Mouse (Mus musculus): ENCODE measurements around the gene Cntn2. TPM values are rescaled to one million over a fixed set of nuclear protein-coding genes. Genes with fewer than 3 reads are reported as not detected.

The Cntn2 gene
- 51.9 and 55.8 TPM in 2 replicates for polyA plus RNA-seq (2012; rRNA removed)

DNA sequence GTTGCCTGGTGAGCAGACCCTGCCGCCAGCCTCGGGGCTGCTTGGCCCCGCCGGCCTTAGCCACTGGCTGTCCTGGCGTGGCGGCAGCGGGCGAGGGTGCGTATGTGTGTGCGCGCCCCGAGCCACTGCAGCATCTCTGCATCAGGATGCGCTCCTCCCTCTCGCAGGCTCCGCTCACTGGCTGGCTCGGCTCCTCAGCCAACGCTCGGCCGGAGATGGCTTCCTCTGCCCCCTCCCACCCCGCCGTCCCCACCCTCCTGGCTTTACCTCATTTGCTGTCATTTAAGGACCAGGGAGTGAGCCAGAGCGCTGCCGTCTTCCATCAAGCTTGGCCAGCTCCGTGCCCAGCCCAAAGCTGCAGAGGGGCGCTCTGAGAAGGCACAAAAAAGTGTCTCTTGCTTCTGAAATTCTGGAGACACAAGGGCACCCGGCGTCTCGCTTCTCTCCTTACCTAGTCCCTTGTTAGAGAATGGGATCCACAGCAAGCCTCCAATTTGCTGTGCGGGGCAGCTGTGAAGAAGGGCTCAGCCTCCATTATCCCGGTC is at the start of gene Cntn2:
TSS of gene Cntn2 (minus strand) at position 495 of the 545 bp plus-strand sequence.
- H3K4me3 ChIP-seq (ENCODE audit: insufficient read depth, low read length): peak within 1 kb of the TSS; percentile 66
- 0 out of 2 replicates have a peak, but pooled peaks cover 5% of the 10 kb centered on the region for H3K4me1 ChIP-seq (ENCODE audit: control insufficient read depth, insufficient read depth, low read length)
- H3K27ac ChIP-seq (ENCODE audit: insufficient read depth, low read length): peak within 1 kb of the TSS; percentile 76
- TF ChIP-seq POLR2A (IDR thresholded peaks at IDR 0.05; ENCODE audit: extremely low read depth, insufficient read depth, low read length) (peak; percentile 84), CTCF (IDR thresholded peaks at IDR 0.05; ENCODE audit: extremely low read depth, insufficient read depth, low read length) (no peak)

DNA sequence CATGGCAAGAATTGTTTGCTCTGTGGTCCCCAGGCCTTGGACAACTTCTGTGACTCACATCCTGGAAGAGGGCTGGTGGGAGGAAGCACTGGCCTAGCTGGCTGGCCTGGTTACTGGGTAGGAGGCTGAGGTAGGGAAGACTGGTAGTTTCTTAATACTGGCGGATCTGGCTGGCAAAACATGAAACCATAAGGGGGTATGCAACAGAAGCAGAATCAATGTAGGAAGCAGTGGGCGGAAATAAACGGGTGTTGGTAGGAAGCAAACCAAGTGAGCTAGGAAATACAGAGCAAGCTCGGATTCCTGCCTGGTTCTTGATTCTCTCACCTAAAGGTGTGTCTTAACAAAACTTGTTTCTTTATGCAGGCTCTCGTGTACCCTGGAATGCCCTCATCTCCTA is 49.1 kb upstream of the Cntn2 start:
- H3K4me3 ChIP-seq (ENCODE audit: insufficient read depth, low read length): no peak overlapping the region
- H3K4me1 ChIP-seq (ENCODE audit: control insufficient read depth, insufficient read depth, low read length): peaks cover 4% of the 10 kb centered on the region
- no peak overlapping the region for H3K27ac ChIP-seq (ENCODE audit: insufficient read depth, low read length)
- TF ChIP-seq POLR2A (IDR thresholded peaks at IDR 0.05; ENCODE audit: extremely low read depth, insufficient read depth, low read length) (no peak), CTCF (IDR thresholded peaks at IDR 0.05; ENCODE audit: extremely low read depth, insufficient read depth, low read length) (no peak)

DNA sequence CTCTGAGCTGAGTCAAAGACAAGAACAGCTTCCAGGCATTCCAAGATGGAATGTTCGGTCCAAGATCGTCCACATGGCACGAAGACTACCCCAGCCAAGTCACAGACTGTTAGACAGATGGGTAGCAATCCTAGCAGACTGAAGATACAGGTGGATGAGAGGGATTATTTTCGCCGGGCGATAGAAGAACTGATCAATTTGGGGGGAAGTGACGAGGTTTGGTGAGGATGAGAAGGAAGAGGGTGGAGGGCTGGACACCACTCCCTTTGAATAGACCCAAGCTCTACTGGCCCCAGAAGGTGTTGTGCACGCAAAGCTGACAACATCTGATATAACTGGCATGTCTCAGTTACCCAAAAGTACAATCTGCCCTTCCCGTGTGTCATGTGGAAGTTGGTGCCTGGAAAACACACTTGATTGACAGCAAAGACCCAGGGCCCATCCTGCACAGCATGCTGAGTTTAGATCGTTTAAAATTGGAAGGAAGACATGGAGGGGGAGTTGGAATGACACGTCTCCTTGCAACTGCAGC is 48.4 kb upstream of the Cntn2 start:
- no peak overlapping the region for H3K27ac ChIP-seq (ENCODE audit: insufficient read depth, low read length)
- TF ChIP-seq POLR2A (IDR thresholded peaks at IDR 0.05; ENCODE audit: extremely low read depth, insufficient read depth, low read length) (no peak), CTCF (IDR thresholded peaks at IDR 0.05; ENCODE audit: extremely low read depth, insufficient read depth, low read length) (no peak)
- H3K4me1 ChIP-seq (ENCODE audit: control insufficient read depth, insufficient read depth, low read length): peaks cover 4% of the 10 kb centered on the region
- no peak overlapping the region for H3K4me3 ChIP-seq (ENCODE audit: insufficient read depth, low read length)

DNA sequence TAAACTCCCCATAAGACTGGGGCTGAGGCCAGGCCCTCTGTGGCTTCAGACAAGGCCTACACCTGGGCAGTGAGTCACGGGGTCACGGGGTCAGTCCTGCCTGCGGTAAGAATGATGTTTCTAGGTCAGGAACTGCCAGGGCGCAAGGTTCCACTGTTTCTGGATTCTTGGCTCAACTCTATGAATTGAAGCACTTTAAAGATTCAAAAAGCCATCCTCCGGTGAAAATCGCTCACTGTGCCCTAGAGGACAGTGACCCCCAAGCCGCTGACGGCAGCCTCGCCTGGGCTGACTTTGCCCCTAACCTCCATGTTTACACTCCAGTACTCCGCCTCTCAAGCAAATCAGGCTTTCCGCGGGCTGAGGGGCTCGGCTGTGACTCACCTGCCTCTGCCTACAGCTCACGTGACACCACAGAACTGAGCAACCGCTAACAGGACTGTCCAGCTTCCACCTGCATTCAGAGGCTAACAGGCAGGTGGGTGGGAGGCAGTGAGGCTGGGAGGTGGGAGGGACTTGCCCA is 43.7 kb upstream of the Cntn2 start:
- H3K4me1 ChIP-seq (ENCODE audit: control insufficient read depth, insufficient read depth, low read length): peaks cover 6% of the 10 kb centered on the region; the same call in 1 of the 2 replicates
- no peak for TF ChIP-seq POLR2A (IDR thresholded peaks at IDR 0.05; ENCODE audit: extremely low read depth, insufficient read depth, low read length)
- no peak for TF ChIP-seq CTCF (IDR thresholded peaks at IDR 0.05; ENCODE audit: extremely low read depth, insufficient read depth, low read length)
- no peak overlapping the region for H3K4me3 ChIP-seq (ENCODE audit: insufficient read depth, low read length)
- no peak overlapping the region for H3K27ac ChIP-seq (ENCODE audit: insufficient read depth, low read length)

DNA sequence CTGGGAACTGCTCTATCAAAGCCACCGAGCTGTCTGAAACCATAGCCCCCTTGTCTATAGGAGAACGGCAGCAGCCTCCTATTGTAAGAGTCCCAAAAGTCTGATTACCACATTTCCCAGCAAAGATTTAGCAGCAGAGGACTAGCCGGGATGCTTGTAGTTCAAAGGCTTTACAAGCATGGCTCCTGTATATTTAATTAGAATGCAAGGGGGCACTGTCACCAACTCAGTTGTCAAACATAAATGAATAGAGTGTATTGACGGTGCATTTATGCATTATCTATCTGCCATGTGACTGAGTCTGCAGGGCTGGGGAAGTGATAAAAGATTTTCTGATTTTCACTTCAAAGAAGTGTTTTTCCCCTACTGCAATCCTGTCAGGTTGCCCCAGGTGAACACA is 42.3 kb upstream of the Cntn2 start:
- TF ChIP-seq CTCF (IDR thresholded peaks at IDR 0.05; ENCODE audit: extremely low read depth, insufficient read depth, low read length) (no peak), POLR2A (IDR thresholded peaks at IDR 0.05; ENCODE audit: extremely low read depth, insufficient read depth, low read length) (no peak)
- Histone ChIP-seq H3K4me3 (ENCODE audit: insufficient read depth, low read length) (no peak overlapping the region), H3K27ac (ENCODE audit: insufficient read depth, low read length) (no peak overlapping the region), H3K4me1 (ENCODE audit: control insufficient read depth, insufficient read depth, low read length) (peaks cover 6% of the 10 kb centered on the region; the same call in 1 of the 2 replicates)

DNA sequence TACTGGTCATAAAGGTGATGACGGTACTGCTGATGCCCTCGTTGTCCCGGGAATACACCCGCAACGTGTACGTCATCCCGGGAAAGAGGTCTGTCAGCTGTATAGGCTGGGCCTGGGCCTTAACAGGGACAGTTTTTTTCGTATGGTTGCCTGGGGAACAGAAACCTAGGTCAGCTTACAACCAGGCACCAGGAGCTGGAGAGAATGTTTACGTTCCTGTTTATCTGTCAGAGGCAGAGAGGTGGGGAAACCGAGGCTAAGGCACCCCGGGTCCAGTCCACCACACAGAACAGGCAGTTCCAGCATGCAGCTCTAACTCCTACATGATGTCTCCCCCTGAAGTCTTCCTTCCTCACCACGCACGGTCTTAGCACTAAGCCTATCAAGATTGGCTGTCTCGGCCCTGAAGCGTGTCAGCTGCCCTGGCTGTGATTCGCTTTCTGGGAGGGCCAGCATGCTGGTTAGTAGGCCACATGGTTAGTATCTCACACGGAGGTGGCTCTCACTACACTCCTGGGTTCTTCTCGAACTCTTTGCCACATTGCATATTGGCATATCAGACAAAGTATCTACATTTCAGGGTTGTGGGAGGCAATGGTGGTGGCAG is 40.0 kb upstream of the Cntn2 start:
- Histone ChIP-seq H3K27ac (ENCODE audit: insufficient read depth, low read length) (no peak overlapping the region), H3K4me3 (ENCODE audit: insufficient read depth, low read length) (no peak overlapping the region), H3K4me1 (ENCODE audit: control insufficient read depth, insufficient read depth, low read length) (peaks cover 6% of the 10 kb centered on the region; the same call in 1 of the 2 replicates)
- TF ChIP-seq POLR2A (IDR thresholded peaks at IDR 0.05; ENCODE audit: extremely low read depth, insufficient read depth, low read length) (no peak), CTCF (IDR thresholded peaks at IDR 0.05; ENCODE audit: extremely low read depth, insufficient read depth, low read length) (no peak)

DNA sequence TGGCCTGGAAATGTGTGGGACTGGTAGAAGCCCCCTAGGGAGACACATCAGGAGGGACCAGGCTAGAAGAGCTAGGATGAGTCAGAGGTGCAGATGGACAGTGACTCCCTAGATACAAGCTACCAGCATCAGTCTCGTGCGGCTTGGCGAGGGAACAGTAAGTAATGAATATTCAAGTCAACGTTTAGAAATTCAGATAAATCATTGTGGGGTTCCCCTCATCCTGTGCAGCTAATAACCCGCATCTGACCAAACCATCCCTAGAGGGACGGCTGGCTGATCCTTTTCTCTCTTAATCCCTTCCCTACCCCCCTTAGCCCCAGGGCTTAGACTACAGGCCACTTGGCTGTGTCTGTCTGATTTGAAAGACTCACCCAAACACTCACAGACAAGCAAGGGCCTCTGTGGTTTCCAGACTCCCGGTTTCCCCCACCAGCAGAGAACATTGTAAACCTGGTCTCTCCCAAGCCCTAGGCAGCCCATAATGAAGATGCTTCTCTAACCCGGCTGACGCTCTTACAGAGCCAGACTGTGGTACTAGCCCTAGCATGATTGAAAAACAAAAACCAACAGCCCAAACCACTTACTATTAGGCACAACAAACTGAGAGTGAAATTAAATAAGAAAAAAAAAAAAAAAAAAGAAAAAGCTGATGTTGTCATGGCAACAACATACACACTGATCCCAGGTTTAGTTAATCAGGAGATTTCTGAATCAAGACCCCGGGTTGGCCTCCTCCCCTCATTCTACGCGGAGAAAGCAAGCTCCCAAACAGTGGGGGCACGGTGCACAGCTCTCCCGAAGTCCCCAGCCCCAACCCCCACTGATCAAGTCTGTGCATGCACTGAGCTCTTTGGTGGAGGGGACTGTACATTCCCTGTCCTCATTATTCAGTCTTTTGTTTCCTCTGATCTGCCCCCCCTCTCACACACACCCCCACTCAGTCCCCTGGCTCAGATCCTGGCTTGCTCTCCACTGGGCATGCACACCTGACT is 39.1 kb upstream of the Cntn2 start:
- TF ChIP-seq POLR2A (IDR thresholded peaks at IDR 0.05; ENCODE audit: extremely low read depth, insufficient read depth, low read length) (no peak), CTCF (IDR thresholded peaks at IDR 0.05; ENCODE audit: extremely low read depth, insufficient read depth, low read length) (no peak)
- Histone ChIP-seq H3K4me3 (ENCODE audit: insufficient read depth, low read length) (no peak overlapping the region), H3K27ac (ENCODE audit: insufficient read depth, low read length) (no peak overlapping the region), H3K4me1 (ENCODE audit: control insufficient read depth, insufficient read depth, low read length) (peaks cover 6% of the 10 kb centered on the region; the same call in 1 of the 2 replicates)

DNA sequence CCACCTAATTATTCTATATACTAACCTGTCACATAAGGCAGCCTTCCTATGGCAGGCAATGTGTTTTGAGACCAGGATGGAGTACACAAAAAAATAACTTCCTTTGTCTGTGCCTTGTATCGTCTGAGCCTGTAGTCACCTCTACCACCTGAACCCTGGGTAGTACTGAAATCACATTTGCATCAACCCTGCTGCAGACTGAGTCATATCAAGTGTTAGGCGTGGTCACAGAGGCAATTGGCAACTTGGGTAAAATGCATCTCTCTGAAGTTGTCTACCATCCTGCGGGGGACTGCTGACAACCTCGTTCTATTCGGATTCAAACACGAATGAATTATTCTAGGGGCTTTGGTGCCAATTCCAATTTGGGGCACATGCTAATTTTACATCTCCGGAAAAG is 37.0 kb upstream of the Cntn2 start:
- no peak for TF ChIP-seq CTCF (IDR thresholded peaks at IDR 0.05; ENCODE audit: extremely low read depth, insufficient read depth, low read length)
- TF ChIP-seq POLR2A (IDR thresholded peaks at IDR 0.05; ENCODE audit: extremely low read depth, insufficient read depth, low read length): no peak
- H3K4me1 ChIP-seq (ENCODE audit: control insufficient read depth, insufficient read depth, low read length): peaks cover 6% of the 10 kb centered on the region; the same call in 1 of the 2 replicates
- no peak overlapping the region for H3K27ac ChIP-seq (ENCODE audit: insufficient read depth, low read length)
- H3K4me3 ChIP-seq (ENCODE audit: insufficient read depth, low read length): no peak overlapping the region

DNA sequence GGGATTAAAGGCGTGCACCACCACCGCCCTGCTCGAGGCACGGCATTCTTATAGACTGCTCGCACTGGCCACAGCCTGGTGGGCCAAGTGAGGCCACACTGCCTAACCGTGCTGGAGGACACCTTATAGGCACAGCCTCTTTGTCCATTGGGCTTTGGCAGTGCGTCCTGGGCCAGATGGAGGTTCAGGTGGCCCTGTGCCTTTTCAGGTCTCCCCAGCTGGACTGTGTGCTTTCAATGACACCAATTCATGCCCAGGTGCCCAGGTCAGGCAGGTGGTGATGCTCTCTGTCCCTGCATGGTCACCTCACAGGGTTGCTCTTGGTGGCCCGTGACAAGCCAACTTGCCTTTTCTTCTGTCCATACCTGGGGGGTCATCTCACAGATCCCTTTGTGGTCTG is 33.8 kb upstream of the Cntn2 start:
- H3K27ac ChIP-seq (ENCODE audit: insufficient read depth, low read length): no peak overlapping the region
- no peak overlapping the region for H3K4me3 ChIP-seq (ENCODE audit: insufficient read depth, low read length)
- TF ChIP-seq CTCF (IDR thresholded peaks at IDR 0.05; ENCODE audit: extremely low read depth, insufficient read depth, low read length): no peak
- TF ChIP-seq POLR2A (IDR thresholded peaks at IDR 0.05; ENCODE audit: extremely low read depth, insufficient read depth, low read length): no peak
- H3K4me1 ChIP-seq (ENCODE audit: control insufficient read depth, insufficient read depth, low read length): no peaks in the 10 kb centered on the region
